Mouse (Mus musculus) small intestine, adult 2 months (tissue): ENCODE data around the gene Rft1.

Source experiments
- CTCF ChIP-seq: fragments of 200-500 bp; IDR thresholded peaks from 2 replicates; pipeline ENCODE4 v1.5.1; 2012; ENCODE audit warnings: low read depth, mild to moderate bottlenecking, control low read depth, inconsistent platforms, low read length, moderate library complexity, mixed read lengths; ENCODE audit not compliant: insufficient replicate concordance, insufficient read length; ENCODE audit errors: extremely low read depth
- POLR2A ChIP-seq: fragments of 200-500 bp; IDR thresholded peaks from 2 replicates; pipeline ENCODE4 v1.6.1; 2012; ENCODE audit warnings: low read depth, mild to moderate bottlenecking, control low read depth, inconsistent platforms, low read length, moderate library complexity

- no peak for TF ChIP-seq CTCF
- TF ChIP-seq POLR2A, result no peak
Measured at GRCm38 (mm10) chr14:30646486-30646885, 7.7 kb upstream of the Rft1 start.
